Mouse (Mus musculus): ENCODE data around the gene Mindy4. TPM values are rescaled to one million over a fixed set of nuclear protein-coding genes. Genes with fewer than 3 reads are reported as not detected.

Mindy4 gene
- polyA plus RNA-seq, 1 experiment, result 4.9 TPM

- 96% methylated on average over 4 of the region's 4 CpGs for WGBS
These were observed 110.7 kb downstream of the Mindy4 start for GRCm38 (mm10) chr6:55313893-55314292.

GRCm38 (mm10) chr6:55314628-55315027 lies 111.4 kb downstream of the Mindy4 start:
- Histone ChIP-seq H3K4me3 (replicated peaks; ENCODE audit: insufficient read depth, low read depth, low read length) (no peak overlapping the region), H3K27ac (ENCODE audit: insufficient read depth, low read length) (no peak overlapping the region), H3K27me3 (ENCODE audit: control insufficient read depth, insufficient read depth, low read length) (no peaks in the 10 kb centered on the region), H3K4me1 (ENCODE audit: control insufficient read depth, insufficient read depth, low read length) (peaks cover 5% of the 10 kb centered on the region; the same call in 1 of the 2 replicates)
- 86% methylated on average over 8 of the region's 8 CpGs for WGBS
- no peak for DNase-seq
- no peak for TF ChIP-seq CTCF (IDR thresholded peaks at IDR 0.05; ENCODE audit: borderline replicate concordance, insufficient read depth, low read depth, low read length)
- TF ChIP-seq POLR2A (IDR thresholded peaks at IDR 0.05; ENCODE audit: borderline replicate concordance, insufficient read depth, low read length), result no peak

More at GRCm38 (mm10) chr6:55313893-55314292, 110.7 kb downstream of the Mindy4 start:
- Histone ChIP-seq H3K27ac (ENCODE audit: insufficient read depth, low read length) (no peak overlapping the region), H3K27me3 (ENCODE audit: control insufficient read depth, insufficient read depth, low read length) (no peaks in the 10 kb centered on the region), H3K4me3 (replicated peaks; ENCODE audit: insufficient read depth, low read depth, low read length) (no peak overlapping the region), H3K4me1 (ENCODE audit: control insufficient read depth, insufficient read depth, low read length) (peaks cover 5% of the 10 kb centered on the region; the same call in 1 of the 2 replicates)
- TF ChIP-seq CTCF (IDR thresholded peaks at IDR 0.05; ENCODE audit: borderline replicate concordance, insufficient read depth, low read depth, low read length) (no peak), POLR2A (IDR thresholded peaks at IDR 0.05; ENCODE audit: borderline replicate concordance, insufficient read depth, low read length) (no peak)
- DNase-seq, result peak; percentile 21 to 34

- Histone ChIP-seq H3K27me3 (ENCODE audit: control insufficient read depth, insufficient read depth, low read length) (no peaks in the 10 kb centered on the region), H3K27ac (ENCODE audit: insufficient read depth, low read length) (no peak overlapping the region), H3K4me3 (replicated peaks; ENCODE audit: insufficient read depth, low read depth, low read length) (no peak overlapping the region), H3K4me1 (ENCODE audit: control insufficient read depth, insufficient read depth, low read length) (no peaks in the 10 kb centered on the region)
- WGBS, result 96% methylated on average over 3 of the region's 3 CpGs
- no peak for DNase-seq
- TF ChIP-seq CTCF (IDR thresholded peaks at IDR 0.05; ENCODE audit: borderline replicate concordance, insufficient read depth, low read depth, low read length), result no peak
- TF ChIP-seq POLR2A (IDR thresholded peaks at IDR 0.05; ENCODE audit: borderline replicate concordance, insufficient read depth, low read length), result no peak
These were observed 115.4 kb downstream of the Mindy4 start for GRCm38 (mm10) chr6:55318597-55318996.

GRCm38 (mm10) chr6:55319585-55320551 lies 116.7 kb downstream of the Mindy4 start:
- 77% methylated on average over 14 of the region's 14 CpGs for WGBS

GRCm38 (mm10) chr6:55320894-55321293 lies 117.7 kb downstream of the Mindy4 start:
- Histone ChIP-seq H3K4me1 (ENCODE audit: control insufficient read depth, insufficient read depth, low read length) (no peaks in the 10 kb centered on the region), H3K27ac (ENCODE audit: insufficient read depth, low read length) (no peak overlapping the region), H3K27me3 (ENCODE audit: control insufficient read depth, insufficient read depth, low read length) (no peaks in the 10 kb centered on the region), H3K4me3 (replicated peaks; ENCODE audit: insufficient read depth, low read depth, low read length) (no peak overlapping the region)
- TF ChIP-seq POLR2A (IDR thresholded peaks at IDR 0.05; ENCODE audit: borderline replicate concordance, insufficient read depth, low read length), result no peak
- TF ChIP-seq CTCF (IDR thresholded peaks at IDR 0.05; ENCODE audit: borderline replicate concordance, insufficient read depth, low read depth, low read length), result no peak
- DNase-seq, result no peak
- WGBS, result 61% methylated on average over 4 of the region's 4 CpGs

More at GRCm38 (mm10) chr6:55319585-55320551, 116.7 kb downstream of the Mindy4 start:
- no peak for TF ChIP-seq POLR2A (IDR thresholded peaks at IDR 0.05; ENCODE audit: borderline replicate concordance, insufficient read depth, low read length)
- no peak for TF ChIP-seq CTCF (IDR thresholded peaks at IDR 0.05; ENCODE audit: borderline replicate concordance, insufficient read depth, low read depth, low read length)
- no peak overlapping the region for H3K27ac ChIP-seq (ENCODE audit: insufficient read depth, low read length)
- no peak for DNase-seq
- H3K4me3 ChIP-seq (replicated peaks; ENCODE audit: insufficient read depth, low read depth, low read length), result no peak overlapping the region
- no peaks in the 10 kb centered on the region for H3K27me3 ChIP-seq (ENCODE audit: control insufficient read depth, insufficient read depth, low read length)
- H3K4me1 ChIP-seq (ENCODE audit: control insufficient read depth, insufficient read depth, low read length), result no peaks in the 10 kb centered on the region

- WGBS, result 83% methylated on average over 6 of the region's 6 CpGs
- no peak for DNase-seq
- no peak overlapping the region for H3K4me3 ChIP-seq (replicated peaks; ENCODE audit: insufficient read depth, low read depth, low read length)
- no peaks in the 10 kb centered on the region for H3K4me1 ChIP-seq (ENCODE audit: control insufficient read depth, insufficient read depth, low read length)
- no peak for TF ChIP-seq POLR2A (IDR thresholded peaks at IDR 0.05; ENCODE audit: borderline replicate concordance, insufficient read depth, low read length)
- TF ChIP-seq CTCF (IDR thresholded peaks at IDR 0.05; ENCODE audit: borderline replicate concordance, insufficient read depth, low read depth, low read length), result no peak
- no peaks in the 10 kb centered on the region for H3K27me3 ChIP-seq (ENCODE audit: control insufficient read depth, insufficient read depth, low read length)
- H3K27ac ChIP-seq (ENCODE audit: insufficient read depth, low read length), result no peak overlapping the region
These were observed 118.3 kb downstream of the Mindy4 start for GRCm38 (mm10) chr6:55321518-55321917.

GRCm38 (mm10) chr6:55322980-55323379 lies 119.8 kb downstream of the Mindy4 start:
- TF ChIP-seq CTCF (IDR thresholded peaks at IDR 0.05; ENCODE audit: borderline replicate concordance, insufficient read depth, low read depth, low read length), result no peak
- TF ChIP-seq POLR2A (IDR thresholded peaks at IDR 0.05; ENCODE audit: borderline replicate concordance, insufficient read depth, low read length), result no peak
- Histone ChIP-seq H3K27me3 (ENCODE audit: control insufficient read depth, insufficient read depth, low read length) (no peaks in the 10 kb centered on the region), H3K4me1 (ENCODE audit: control insufficient read depth, insufficient read depth, low read length) (no peaks in the 10 kb centered on the region), H3K27ac (ENCODE audit: insufficient read depth, low read length) (no peak overlapping the region), H3K4me3 (replicated peaks; ENCODE audit: insufficient read depth, low read depth, low read length) (no peak overlapping the region)
- 91% methylated on average over 2 of the region's 2 CpGs for WGBS
- no peak for DNase-seq
